Mouse (Mus musculus) spleen, adult 2 months (tissue): ENCODE data around the gene Abcb5. TPM values are rescaled to one million over a fixed set of nuclear protein-coding genes. Genes with fewer than 3 reads are reported as not detected.
A peak's percentile ranks its signal among the peaks of the same experiment; 100 is the strongest.
"Not testable (repeated sequence)": the region's sequence is repeated elsewhere in the genome, so short reads cannot be mapped to it uniquely, and the experiment has no call there.

Source experiments
- DNase-seq, 2 experiments: peaks; one replicate each; pipeline versions ENCODE4 v3.0.0 to v3.0.0-alpha.2; 2012 to 2021; ENCODE audit warnings: low spot score in 2 of 2, low read depth in 1 of 2
- H3K27ac ChIP-seq: fragments of 200-500 bp; 2 replicates; pipeline ENCODE4 v1.5.1; 2012; ENCODE audit warnings: low read length, inconsistent platforms; ENCODE audit not compliant: insufficient read depth
- H3K27me3 ChIP-seq: fragments of 200-500 bp; 2 replicates; pipeline ENCODE4 v1.6.1; 2012; ENCODE audit warnings: mild to moderate bottlenecking, moderate library complexity, low read length, inconsistent platforms; ENCODE audit not compliant: control insufficient read depth, insufficient read depth
- H3K36me3 ChIP-seq: fragments of 200-500 bp; 2 replicates; pipeline ENCODE4 v1.6.1; 2012; ENCODE audit warnings: mild to moderate bottlenecking, low read length, inconsistent platforms; ENCODE audit not compliant: control insufficient read depth, insufficient read depth
- H3K4me1 ChIP-seq: fragments of 200-500 bp; 2 replicates; pipeline ENCODE4 v1.6.1; 2011; ENCODE audit warnings: inconsistent platforms; ENCODE audit not compliant: control insufficient read depth, insufficient read depth, insufficient read length
- H3K4me3 ChIP-seq: fragments of 200-500 bp; 2 replicates; pipeline ENCODE4 v1.5.1; 2011; ENCODE audit warnings: mild to moderate bottlenecking, inconsistent platforms; ENCODE audit not compliant: insufficient read depth, insufficient read length; ENCODE audit errors: extremely low read depth
- CTCF ChIP-seq: fragments of 200-500 bp; IDR thresholded peaks from 2 replicates; pipeline ENCODE4 v1.5.1; 2011; ENCODE audit warnings: mild to moderate bottlenecking, inconsistent platforms; ENCODE audit not compliant: insufficient read depth, insufficient read length, insufficient replicate concordance; ENCODE audit errors: extremely low read depth
- POLR2A ChIP-seq: fragments of 200-500 bp; IDR thresholded peaks from 2 replicates; pipeline ENCODE4 v1.6.1; 2011; ENCODE audit warnings: low read depth, low read length, inconsistent platforms
- WGBS: fragments of 180-500 bp; shearing (Covaris S2); methylation state at CpG from one replicate; pipeline ENCODE4 v1.1.7; 2018; 5-methylcytosine and 5-hydroxymethylcytosine counted together
- polyA plus RNA-seq: library from polyadenylated mRNA; depleted of rRNA; stranded (reverse); fragments of >200 nt; gene quantifications from 2 replicates; pipeline ENCODE4 v1.2.3, GENCODE M21; 2012; rRNA removed

Gene Abcb5
- polyA plus RNA-seq = not detected in 2 replicates

DNA sequence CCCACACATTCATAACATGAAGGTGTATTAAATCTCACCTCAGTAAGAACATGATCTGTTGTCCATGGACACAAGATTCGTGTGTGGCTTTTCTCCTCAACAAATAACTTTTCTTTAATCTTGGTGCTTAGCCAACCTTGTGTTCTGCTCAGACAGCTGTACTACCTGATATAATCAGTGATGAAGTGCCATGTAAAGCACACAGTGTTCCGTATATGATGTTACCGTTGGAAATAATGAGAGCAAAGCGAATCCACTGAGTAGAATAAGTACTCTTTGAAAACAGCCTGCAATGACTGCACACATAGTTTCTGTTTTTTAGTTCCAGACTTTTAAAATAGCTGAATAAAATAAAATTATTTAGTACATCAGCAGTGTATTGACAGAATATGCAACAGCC lies at the start of gene Abcb5:
Gene Abcb5 (minus strand): TSS at position 101 of the 400 bp plus-strand sequence.
- no peak for DNase-seq
- Histone ChIP-seq H3K4me1 (no peaks in the 10 kb centered on the region), H3K36me3 (no peaks in the 10 kb centered on the region), H3K27me3 (no peaks in the 10 kb centered on the region), H3K4me3 (no peak within 1 kb of the TSS), H3K27ac (no peak within 1 kb of the TSS)
- TF ChIP-seq POLR2A (no peak), CTCF (no peak)
- WGBS = 90% methylated on average over 4 of the region's 4 CpGs

- TF ChIP-seq POLR2A = no peak
- no peak for TF ChIP-seq CTCF
- no peak overlapping the region for H3K4me3 ChIP-seq
- DNase-seq = no peak
- peaks cover 2% of the 10 kb centered on the region; the same call in 1 of the 2 replicates for H3K4me1 ChIP-seq
- no peaks in the 10 kb centered on the region for H3K27me3 ChIP-seq
- H3K27ac ChIP-seq = no peak overlapping the region
- H3K36me3 ChIP-seq = no peaks in the 10 kb centered on the region
- WGBS = 14% methylated on average over 2 of the region's 2 CpGs
These were observed 33.0 kb upstream of the Abcb5 start for GRCm38 (mm10) chr12:118999230-118999629.

DNA sequence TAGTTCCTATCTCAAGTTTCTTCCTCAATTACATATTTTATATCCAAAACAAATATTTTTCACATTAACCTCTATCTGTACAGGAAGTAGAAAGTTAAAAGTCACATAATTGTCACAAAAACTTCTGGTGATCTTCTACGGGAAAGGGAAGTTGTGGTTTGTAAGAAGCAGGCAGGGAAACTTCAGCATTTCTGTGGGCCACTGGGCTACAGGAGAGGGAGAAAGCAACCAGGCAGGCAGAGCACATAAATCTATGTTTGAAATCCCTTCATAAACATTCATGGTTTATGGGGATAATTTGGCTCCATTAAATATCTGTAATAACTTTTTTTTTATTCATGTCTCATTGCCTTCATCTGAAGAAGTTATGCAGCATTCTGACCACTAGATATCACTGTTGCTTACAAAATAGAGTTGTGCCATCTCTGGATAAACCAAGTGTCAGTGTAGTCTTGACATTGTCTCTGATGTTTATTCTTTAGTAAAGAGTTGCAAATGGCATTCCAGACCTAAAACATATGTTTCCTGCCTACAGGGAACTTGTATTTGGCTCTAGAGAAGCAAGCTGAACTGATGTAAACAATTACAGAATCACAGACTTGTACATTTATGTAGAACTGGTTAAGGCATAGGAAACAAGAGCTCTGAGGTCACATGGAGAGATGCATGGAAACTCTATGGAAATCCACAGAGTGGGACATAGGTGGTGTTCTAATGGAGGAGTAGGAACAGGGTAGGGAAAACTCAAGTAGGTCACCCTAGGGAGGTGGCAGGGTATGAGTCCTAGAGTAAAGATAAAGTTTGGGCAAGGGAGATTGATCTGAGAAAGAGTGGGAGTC lies 28.3 kb upstream of the Abcb5 start:
- Histone ChIP-seq H3K4me1 (peaks cover 2% of the 10 kb centered on the region; the same call in 1 of the 2 replicates), H3K4me3 (no peak overlapping the region), H3K36me3 (no peaks in the 10 kb centered on the region), H3K27me3 (no peaks in the 10 kb centered on the region), H3K27ac (no peak overlapping the region)
- DNase-seq = no peak
- 7% methylated on average over 1 of the region's 1 CpGs for WGBS
- TF ChIP-seq CTCF (no peak), POLR2A (no peak)

GRCm38 (mm10) chr12:118984852-118985251 lies 18.6 kb upstream of the Abcb5 start:
- no peak overlapping the region for H3K27ac ChIP-seq
- H3K36me3 ChIP-seq = no peaks in the 10 kb centered on the region
- WGBS = 86% methylated on average over 1 of the region's 1 CpGs
- H3K27me3 ChIP-seq = no peaks in the 10 kb centered on the region
- no peak for DNase-seq
- H3K4me1 ChIP-seq = no peaks in the 10 kb centered on the region
- TF ChIP-seq CTCF (no peak), POLR2A (no peak)
- H3K4me3 ChIP-seq = no peak overlapping the region

DNA sequence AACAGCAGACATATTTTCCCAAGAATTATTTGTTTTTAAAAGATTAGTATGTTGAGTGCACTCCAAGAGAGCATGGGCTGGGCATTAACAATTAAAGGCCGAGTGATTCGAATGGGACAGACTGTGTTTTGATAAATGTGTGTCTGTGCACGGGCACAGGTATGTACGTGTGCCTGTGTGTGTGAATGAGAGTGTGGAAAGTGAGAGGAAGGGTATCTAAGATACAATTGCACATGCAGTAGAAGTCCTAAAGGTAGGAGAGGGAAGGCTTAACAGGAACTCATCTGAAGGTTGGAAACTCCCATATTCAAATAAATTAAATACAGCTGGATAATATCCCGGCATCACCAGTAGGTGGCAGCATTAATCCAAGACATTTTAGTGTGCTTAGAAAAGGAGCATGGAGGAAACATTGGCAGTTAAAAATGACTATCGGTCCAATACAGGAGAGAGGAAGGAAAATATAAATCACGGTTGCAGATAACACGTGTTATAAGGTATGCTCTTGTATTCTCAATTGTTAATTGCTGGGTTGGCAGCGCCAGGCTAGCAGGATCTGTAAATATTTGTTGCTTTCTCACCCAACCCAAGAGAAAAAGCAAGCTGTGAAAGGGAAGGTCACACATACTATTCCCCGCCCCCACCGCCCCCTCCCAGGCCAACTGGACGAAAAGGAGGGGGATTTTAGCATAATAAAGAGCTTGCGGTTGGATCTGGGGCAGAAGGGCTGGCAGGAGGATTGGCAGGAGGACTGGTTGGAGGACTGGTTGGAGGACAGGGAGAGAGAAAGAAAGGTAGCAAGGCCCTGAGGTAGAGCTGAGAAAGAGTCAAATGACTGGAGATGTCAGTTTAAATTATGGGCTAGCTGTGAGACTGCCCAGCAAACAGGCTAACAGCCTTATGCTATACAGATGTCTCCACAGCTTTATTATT lies 35.6 kb downstream of the Abcb5 start:
- WGBS = 34% methylated on average over 13 of the region's 13 CpGs

DNA sequence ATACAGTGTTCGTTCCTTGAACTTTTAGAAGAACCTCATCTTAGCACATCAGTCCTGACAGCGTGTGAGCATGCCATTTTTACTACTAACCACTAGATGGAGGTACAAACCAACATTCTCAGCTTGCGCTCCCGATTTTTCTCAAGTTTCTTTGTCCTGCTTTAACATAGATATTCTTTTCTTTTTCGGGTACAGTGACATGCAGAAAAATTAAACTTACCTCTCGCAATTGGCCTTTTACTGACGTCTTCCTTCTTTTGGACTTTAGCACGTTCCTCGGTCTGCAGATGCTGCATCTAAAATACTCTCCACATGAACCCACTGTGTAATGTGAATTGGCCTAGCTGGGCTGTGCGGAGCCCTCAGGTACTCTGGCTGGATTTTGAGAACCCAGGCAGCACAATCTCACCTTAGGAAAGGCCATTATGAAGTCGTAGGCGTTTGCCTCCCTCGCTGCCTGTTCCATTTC lies 39.4 kb downstream of the Abcb5 start:
- Histone ChIP-seq H3K36me3 (no peaks in the 10 kb centered on the region), H3K27ac (no peak overlapping the region), H3K4me1 (no peaks in the 10 kb centered on the region), H3K27me3 (no peaks in the 10 kb centered on the region), H3K4me3 (no peak overlapping the region)
- WGBS = 26% methylated on average over 13 of the region's 13 CpGs
- DNase-seq = no peak
- TF ChIP-seq CTCF = no peak; the same call in 1 of the 2 replicates

More for the DNA sequence above, 35.6 kb downstream of the Abcb5 start:
- Histone ChIP-seq H3K27ac (no peak overlapping the region), H3K4me3 (no peak overlapping the region), H3K4me1 (no peaks in the 10 kb centered on the region), H3K27me3 (no peaks in the 10 kb centered on the region), H3K36me3 (no peaks in the 10 kb centered on the region)
- TF ChIP-seq POLR2A (no peak), CTCF (no peak)
- peak; percentile 23 to 42 for DNase-seq

- 30% methylated on average over 1 of the region's 1 CpGs for WGBS
- DNase-seq = not testable (repeated sequence)
These were observed 42.3 kb downstream of the Abcb5 start for GRCm38 (mm10) chr12:118923874-118924273.

More at GRCm38 (mm10) chr12:118923874-118924273, 42.3 kb downstream of the Abcb5 start:
- not testable (repeated sequence) for H3K27me3 ChIP-seq, H3K4me3 ChIP-seq, H3K4me1 ChIP-seq, H3K36me3 ChIP-seq, H3K27ac ChIP-seq
